9 mouse cellular contexts compared by ENCODE assay signal in genomic region chr16:97006041-97006853, GRCm38 (mm10).
A peak's percentile ranks its signal among the peaks of the same experiment; 100 is the strongest.
DNase-seq lines count a peak whose midpoint lies in the region; ATAC-seq and TF ChIP-seq lines count a peak whose summit lies in the region.
"Had no signal": no experiment of that assay in that cellular context is flagged by ENCODE, and none has a peak within 500 bp of the region (broad histone marks: within the 10 kb centered on the region; RNA-seq: fewer than 3 reads in every experiment).

No protein-coding gene starts in this region.

- no peak for TF ChIP-seq POLR2A in brain, embryonic 14.5 days (IDR thresholded peaks at IDR 0.05; ENCODE audit: borderline replicate concordance, extremely low read depth, insufficient read depth, insufficient read length, poor library complexity, severe bottlenecking)

- H3K27ac ChIP-seq in forebrain, embryonic 10.5 days = peak overlapping the region; percentile 75; the same call in 1 of the 2 replicates
- H3K27ac ChIP-seq in forebrain, embryonic 11.5 days (ENCODE audit: low read depth, low read length) = no peak overlapping the region; the same call in 1 of the 2 replicates
- H3K27ac ChIP-seq in hindbrain, embryonic 14.5 days = peak overlapping the region; percentile 78

- no peak overlapping the region for H3K4me3 ChIP-seq in forebrain, embryonic 10.5 days
- H3K4me3 ChIP-seq in forebrain, embryonic 11.5 days (ENCODE audit: low read depth, low read length) = no peak overlapping the region
- no peak overlapping the region for H3K4me3 ChIP-seq in hindbrain, embryonic 14.5 days (replicated peaks; ENCODE audit: low read length)

- no peak overlapping the region for H3K4me2 ChIP-seq in forebrain, embryonic 11.5 days (ENCODE audit: low read depth, low read length, severe bottlenecking)
- H3K4me2 ChIP-seq in hindbrain, embryonic 14.5 days (replicated peaks) = no peak overlapping the region

- no peaks in the 10 kb centered on the region for H3K36me3 ChIP-seq in forebrain, embryonic 10.5 days (replicated peaks)
- no peaks in the 10 kb centered on the region for H3K36me3 ChIP-seq in forebrain, embryonic 11.5 days (ENCODE audit: control insufficient read depth, insufficient read depth, low read length)
- H3K36me3 ChIP-seq in hindbrain, embryonic 14.5 days (replicated peaks; ENCODE audit: control insufficient read depth, insufficient read depth) = no peaks in the 10 kb centered on the region

- no peak for DNase-seq in forebrain, embryonic 10.5 days (ENCODE audit: extremely low spot score, low spot score)
- DNase-seq in forebrain, embryonic 11.5 days (ENCODE audit: low spot score) = no peak
- peak; percentile 84 for DNase-seq in brain, embryonic 14.5 days (ENCODE audit: low read depth)
- DNase-seq in hindbrain, embryonic 14.5 days (ENCODE audit: low spot score) = no peak
- peak; percentile 9 for DNase-seq in mesoderm, embryonic 11.5 days (ENCODE audit: low read depth, low spot score)
- no peak for DNase-seq in frontal cortex, postnatal 36 days (ENCODE audit: low spot score in 2 of 2)
- DNase-seq in lung, postnatal 14 days = no peak
- DNase-seq in urinary bladder, postnatal 10 days (ENCODE audit: low spot score) = no peak
- DNase-seq: cerebellum, adult 8-10 months had no signal

- no peaks in the 10 kb centered on the region for H3K27me3 ChIP-seq in forebrain, embryonic 10.5 days (ENCODE audit: poor library complexity, severe bottlenecking)
- no peaks in the 10 kb centered on the region for H3K27me3 ChIP-seq in forebrain, embryonic 11.5 days (ENCODE audit: control insufficient read depth, insufficient read depth, low read length)
- H3K27me3 ChIP-seq in hindbrain, embryonic 14.5 days (ENCODE audit: control insufficient read depth, insufficient read depth, low read length) = no peaks in the 10 kb centered on the region

- H3K4me1 ChIP-seq in forebrain, embryonic 10.5 days = peaks cover 26% of the 10 kb centered on the region
- 0 out of 2 replicates have a peak, but pooled peaks cover 4% of the 10 kb centered on the region for H3K4me1 ChIP-seq in forebrain, embryonic 11.5 days (replicated peaks; ENCODE audit: control insufficient read depth, insufficient read depth, low read length)
- peaks cover 53% of the 10 kb centered on the region for H3K4me1 ChIP-seq in hindbrain, embryonic 14.5 days (replicated peaks; ENCODE audit: control insufficient read depth, insufficient read depth, low read length)

- H3K9me3 ChIP-seq in forebrain, embryonic 10.5 days = no peaks in the 10 kb centered on the region
- no peaks in the 10 kb centered on the region for H3K9me3 ChIP-seq in forebrain, embryonic 11.5 days (ENCODE audit: control insufficient read depth, low read length)
- H3K9me3 ChIP-seq in hindbrain, embryonic 14.5 days (ENCODE audit: control insufficient read depth, low read length) = no peaks in the 10 kb centered on the region

- 71% methylated on average over 9 of the region's 9 CpGs for WGBS in forebrain, embryonic 10.5 days
- 67% methylated on average over 9 of the region's 9 CpGs for WGBS in forebrain, embryonic 11.5 days
- WGBS in hindbrain, embryonic 14.5 days = 52% methylated on average over 9 of the region's 9 CpGs

- no peak for ATAC-seq in forebrain, embryonic 11.5 days (replicated peaks; ENCODE audit: low FRiP score)
- ATAC-seq in hindbrain, embryonic 14.5 days (ENCODE audit: low FRiP score) = no peak

- no peak overlapping the region for H3K9ac ChIP-seq in forebrain, embryonic 11.5 days (ENCODE audit: low read length)
- peak overlapping the region; percentile 24 for H3K9ac ChIP-seq in hindbrain, embryonic 14.5 days

- no peak for TF ChIP-seq CTCF in brain, embryonic 14.5 days (IDR thresholded peaks at IDR 0.05; ENCODE audit: borderline replicate concordance, extremely low read depth, insufficient read depth, insufficient read length)

Comparison
In these comparisons a context has a peak if more than half of its experiments do, and no peak if none do; other contexts are left out.
1. DNase-seq: peak in brain, embryonic 14.5 days (single experiment) and mesoderm, embryonic 11.5 days (single experiment); none in forebrain, embryonic 10.5 days (single experiment), forebrain, embryonic 11.5 days (single experiment), hindbrain, embryonic 14.5 days (single experiment), frontal cortex, postnatal 36 days (0 of 2), lung, postnatal 14 days (single experiment) and urinary bladder, postnatal 10 days (single experiment).